Mouse (Mus musculus) spleen, adult 2 months (tissue): ENCODE data around the gene Slc23a2. TPM values are rescaled to one million over a fixed set of nuclear protein-coding genes. Genes with fewer than 3 reads are reported as not detected.

Source experiments
- DNase-seq, 2 experiments: peaks; one replicate each; pipeline versions ENCODE4 v3.0.0 to v3.0.0-alpha.2; 2012 to 2021; ENCODE audit warnings: low spot score in 2 of 2, low read depth in 1 of 2
- H3K27ac ChIP-seq: fragments of 200-500 bp; 2 replicates; pipeline ENCODE4 v1.5.1; 2012; ENCODE audit warnings: low read length, inconsistent platforms; ENCODE audit not compliant: insufficient read depth
- H3K27me3 ChIP-seq: fragments of 200-500 bp; 2 replicates; pipeline ENCODE4 v1.6.1; 2012; ENCODE audit warnings: mild to moderate bottlenecking, moderate library complexity, low read length, inconsistent platforms; ENCODE audit not compliant: control insufficient read depth, insufficient read depth
- H3K36me3 ChIP-seq: fragments of 200-500 bp; 2 replicates; pipeline ENCODE4 v1.6.1; 2012; ENCODE audit warnings: mild to moderate bottlenecking, low read length, inconsistent platforms; ENCODE audit not compliant: control insufficient read depth, insufficient read depth
- H3K4me1 ChIP-seq: fragments of 200-500 bp; 2 replicates; pipeline ENCODE4 v1.6.1; 2011; ENCODE audit warnings: inconsistent platforms; ENCODE audit not compliant: control insufficient read depth, insufficient read depth, insufficient read length
- H3K4me3 ChIP-seq: fragments of 200-500 bp; 2 replicates; pipeline ENCODE4 v1.5.1; 2011; ENCODE audit warnings: mild to moderate bottlenecking, inconsistent platforms; ENCODE audit not compliant: insufficient read depth, insufficient read length; ENCODE audit errors: extremely low read depth
- CTCF ChIP-seq: fragments of 200-500 bp; IDR thresholded peaks from 2 replicates; pipeline ENCODE4 v1.5.1; 2011; ENCODE audit warnings: mild to moderate bottlenecking, inconsistent platforms; ENCODE audit not compliant: insufficient read depth, insufficient read length, insufficient replicate concordance; ENCODE audit errors: extremely low read depth
- POLR2A ChIP-seq: fragments of 200-500 bp; IDR thresholded peaks from 2 replicates; pipeline ENCODE4 v1.6.1; 2011; ENCODE audit warnings: low read depth, low read length, inconsistent platforms
- WGBS: fragments of 180-500 bp; shearing (Covaris S2); methylation state at CpG from one replicate; pipeline ENCODE4 v1.1.7; 2018; 5-methylcytosine and 5-hydroxymethylcytosine counted together
- polyA plus RNA-seq: library from polyadenylated mRNA; depleted of rRNA; stranded (reverse); fragments of >200 nt; gene quantifications from 2 replicates; pipeline ENCODE4 v1.2.3, GENCODE M21; 2012

Gene Slc23a2
- polyA plus RNA-seq, 1 experiment = 20.6 TPM

GRCm38 (mm10) chr2:132094441-132095230 is 50.3 kb downstream of the Slc23a2 start:
- TF ChIP-seq CTCF (no peak), POLR2A (no peak)
- peak overlapping the region; percentile 42; the same call in 1 of the 2 replicates for H3K4me3 ChIP-seq
- peaks cover 2% of the 10 kb centered on the region; the same call in 1 of the 2 replicates for H3K4me1 ChIP-seq
- H3K27me3 ChIP-seq = no peaks in the 10 kb centered on the region
- H3K36me3 ChIP-seq = no peaks in the 10 kb centered on the region
- peak overlapping the region; percentile 79 for H3K27ac ChIP-seq
- DNase-seq = peak; percentile 56 to 72
- WGBS = 27% methylated on average over 11 of the region's 11 CpGs

GRCm38 (mm10) chr2:132093739-132094138 is 51.2 kb downstream of the Slc23a2 start:
- no peak for DNase-seq
- WGBS = 80% methylated on average over 2 of the region's 2 CpGs
- H3K27me3 ChIP-seq = no peaks in the 10 kb centered on the region
- H3K4me3 ChIP-seq = no peak overlapping the region
- TF ChIP-seq POLR2A (no peak), CTCF (no peak)
- H3K27ac ChIP-seq = no peak overlapping the region
- H3K4me1 ChIP-seq = peaks cover 2% of the 10 kb centered on the region; the same call in 1 of the 2 replicates
- peaks cover 3% of the 10 kb centered on the region; the same call in 1 of the 2 replicates for H3K36me3 ChIP-seq

GRCm38 (mm10) chr2:132093298-132093697 is 51.6 kb downstream of the Slc23a2 start:
- no peak for DNase-seq
- H3K27ac ChIP-seq = no peak overlapping the region
- 86% methylated on average over 1 of the region's 1 CpGs for WGBS
- no peak overlapping the region for H3K4me3 ChIP-seq
- peaks cover 4% of the 10 kb centered on the region; the same call in 1 of the 2 replicates for H3K36me3 ChIP-seq
- TF ChIP-seq POLR2A (no peak), CTCF (no peak)
- H3K27me3 ChIP-seq = no peaks in the 10 kb centered on the region
- H3K4me1 ChIP-seq = peaks cover 2% of the 10 kb centered on the region; the same call in 1 of the 2 replicates

- Histone ChIP-seq H3K27ac (no peak overlapping the region), H3K27me3 (no peaks in the 10 kb centered on the region), H3K4me3 (no peak overlapping the region), H3K4me1 (peaks cover 2% of the 10 kb centered on the region; the same call in 1 of the 2 replicates), H3K36me3 (peaks cover 4% of the 10 kb centered on the region; the same call in 1 of the 2 replicates)
- TF ChIP-seq POLR2A = no peak
- no peak for TF ChIP-seq CTCF
- 89% methylated on average over 3 of the region's 3 CpGs for WGBS
- DNase-seq = no peak
These were observed 52.2 kb downstream of the Slc23a2 start for GRCm38 (mm10) chr2:132092722-132093121.

GRCm38 (mm10) chr2:132091749-132092148 is 53.2 kb downstream of the Slc23a2 start:
- Histone ChIP-seq H3K4me1 (peaks cover 2% of the 10 kb centered on the region; the same call in 1 of the 2 replicates), H3K27me3 (no peaks in the 10 kb centered on the region), H3K36me3 (peaks cover 4% of the 10 kb centered on the region), H3K27ac (no peak overlapping the region), H3K4me3 (no peak overlapping the region)
- 40% methylated on average over 4 of the region's 4 CpGs for WGBS
- TF ChIP-seq POLR2A (no peak), CTCF (no peak)
- DNase-seq = no peak

GRCm38 (mm10) chr2:132084813-132085212 is 60.1 kb downstream of the Slc23a2 start:
- Histone ChIP-seq H3K36me3 (peaks cover 11% of the 10 kb centered on the region), H3K4me1 (no peaks in the 10 kb centered on the region), H3K27ac (no peak overlapping the region), H3K27me3 (no peaks in the 10 kb centered on the region), H3K4me3 (no peak overlapping the region)
- no peak for DNase-seq
- TF ChIP-seq POLR2A (no peak), CTCF (no peak)

GRCm38 (mm10) chr2:132084396-132084795 is 60.5 kb downstream of the Slc23a2 start:
- Histone ChIP-seq H3K4me1 (no peaks in the 10 kb centered on the region), H3K27me3 (no peaks in the 10 kb centered on the region), H3K27ac (no peak overlapping the region), H3K4me3 (no peak overlapping the region), H3K36me3 (peaks cover 11% of the 10 kb centered on the region)
- DNase-seq = no peak
- WGBS = 86% methylated on average over 5 of the region's 5 CpGs
- TF ChIP-seq POLR2A = no peak
- TF ChIP-seq CTCF = no peak
